Mouse (Mus musculus): ENCODE measurements around the gene Hecw2. TPM values are rescaled to one million over a fixed set of nuclear protein-coding genes. Genes with fewer than 3 reads are reported as not detected.

Gene Hecw2
- total RNA-seq, 2 experiments from 2014 or later, result 12.0 to 14.9 TPM

DNA sequence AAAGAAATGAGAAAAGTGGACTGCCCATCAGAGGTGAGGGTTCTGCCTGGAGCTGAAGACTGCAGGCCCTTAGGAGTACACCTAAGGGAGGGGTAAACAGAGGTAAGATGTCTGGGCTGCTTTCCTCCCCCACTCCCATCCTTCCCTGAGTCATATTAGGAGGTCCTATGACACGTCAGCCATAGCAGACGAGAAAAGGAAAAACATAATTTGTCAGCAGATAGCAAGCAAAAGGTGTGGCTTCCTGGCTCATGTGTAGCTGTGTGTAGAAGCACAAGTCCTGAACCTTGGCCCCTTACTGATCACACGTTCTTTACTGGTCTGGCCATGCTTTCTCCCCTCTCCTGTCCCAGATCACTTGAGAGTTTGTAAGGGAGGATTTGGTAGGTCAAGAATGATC is 397.2 kb downstream of the Hecw2 start:
- no peak for DNase-seq
- intact Hi-C loops (cut with DNase I), result no loop called here

GRCm38 (mm10) chr1:53797074-53797473 is 397.9 kb downstream of the Hecw2 start:
- DNase-seq, result no peak
- intact Hi-C loops (cut with DNase I), result no loop called here

GRCm38 (mm10) chr1:53796271-53796670 is 398.7 kb downstream of the Hecw2 start:
- no peak for DNase-seq
- intact Hi-C loops (cut with DNase I), result no loop called here

- intact Hi-C loops (cut with DNase I), result no loop called here
- no peak for DNase-seq
Observed at GRCm38 (mm10) chr1:53795591-53795990, 399.4 kb downstream of the Hecw2 start.

DNA sequence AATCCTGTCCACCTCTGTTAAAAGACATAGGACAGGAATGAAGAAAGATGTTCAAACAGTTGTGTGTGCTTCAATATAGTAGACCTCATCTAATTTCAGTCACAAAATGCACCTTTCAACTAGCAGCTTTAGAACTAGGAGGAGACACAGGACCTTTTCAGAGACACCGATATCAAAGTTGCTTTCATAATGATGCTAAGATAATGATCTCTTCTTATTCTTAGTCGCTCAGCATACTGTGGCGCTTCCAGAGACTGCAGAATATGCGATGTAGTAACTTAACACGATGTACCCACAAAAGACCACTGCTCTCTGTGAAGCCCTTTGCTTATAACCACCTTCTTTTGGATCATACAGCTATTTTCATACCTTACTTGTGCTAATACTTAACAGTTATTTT is 399.9 kb downstream of the Hecw2 start:
- intact Hi-C loops (cut with DNase I), result no loop called here
- DNase-seq, result no peak

- no peak for DNase-seq
- intact Hi-C loops (cut with DNase I), result no loop called here
Observed at GRCm38 (mm10) chr1:53794279-53794678, 400.7 kb downstream of the Hecw2 start.

DNA sequence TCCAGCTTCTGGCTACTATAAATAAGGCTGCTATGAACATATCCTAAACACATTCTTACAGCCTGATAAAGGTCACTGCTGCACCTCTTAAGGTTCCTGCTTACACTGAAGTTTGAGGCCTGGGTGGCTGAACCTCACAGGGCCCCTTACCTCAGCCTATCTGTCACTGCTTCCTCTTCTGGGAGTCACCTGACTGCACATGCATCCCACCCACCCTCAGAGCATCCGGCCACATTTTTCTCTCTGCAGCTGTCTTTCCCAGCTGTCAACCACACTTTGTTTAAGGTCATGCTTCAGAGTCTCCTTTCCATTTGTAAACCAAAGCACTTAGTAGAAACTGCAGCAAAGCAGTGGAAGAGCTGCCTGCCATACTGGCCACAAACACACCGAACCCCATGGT is 403.6 kb downstream of the Hecw2 start:
- intact Hi-C loops (cut with DNase I), result no loop called here
- DNase-seq, result no peak

DNA sequence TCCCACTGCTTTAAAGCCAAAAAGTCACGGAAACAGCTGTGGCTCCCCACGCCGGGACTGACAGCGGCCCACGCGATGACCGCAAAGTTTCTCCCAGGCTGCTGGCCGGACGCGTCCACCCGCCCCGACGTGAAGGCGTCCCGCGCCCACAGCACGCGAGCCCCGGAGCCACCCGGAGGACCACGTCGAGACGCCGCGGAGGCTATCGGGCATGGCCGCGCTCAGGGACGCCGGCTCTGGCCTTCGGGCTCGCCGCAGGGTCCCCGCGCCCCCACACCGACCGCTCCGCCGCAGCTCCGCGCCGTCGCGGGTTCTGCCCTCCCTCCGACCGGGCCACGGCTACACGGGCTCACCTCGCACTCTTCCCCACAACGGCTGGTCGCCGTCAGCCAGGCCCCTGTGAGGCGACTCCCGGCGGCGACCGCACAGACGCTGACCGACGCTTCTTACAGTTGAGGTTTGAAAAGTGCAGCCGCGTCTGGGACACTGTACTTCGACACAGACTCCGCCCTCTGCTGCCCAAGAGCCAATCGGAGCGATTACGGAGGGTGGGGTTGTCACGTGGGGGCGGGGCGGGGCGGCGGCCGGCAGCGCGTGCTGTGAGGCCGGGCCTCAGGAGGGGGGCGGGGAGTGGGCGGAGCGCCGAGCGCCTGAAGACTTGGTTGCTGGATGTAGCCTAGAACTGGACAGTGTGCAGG is 410.1 kb downstream of the Hecw2 start, which contains the start of gene Stk17b:
TSS of gene Stk17b (minus strand) at position 504 of the 698 bp plus-strand sequence.
- intact Hi-C loops (cut with DNase I), result no loop called here
- DNase-seq, result peak; percentile 94

- intact Hi-C loops (cut with DNase I), result no loop called here
- no peak for DNase-seq
Observed at GRCm38 (mm10) chr1:53784291-53784720, 410.7 kb downstream of the Hecw2 start.

GRCm38 (mm10) chr1:53782956-53783355 is 412.0 kb downstream of the Hecw2 start:
- no peak for DNase-seq
- intact Hi-C loops (cut with DNase I), result no loop called here

DNA sequence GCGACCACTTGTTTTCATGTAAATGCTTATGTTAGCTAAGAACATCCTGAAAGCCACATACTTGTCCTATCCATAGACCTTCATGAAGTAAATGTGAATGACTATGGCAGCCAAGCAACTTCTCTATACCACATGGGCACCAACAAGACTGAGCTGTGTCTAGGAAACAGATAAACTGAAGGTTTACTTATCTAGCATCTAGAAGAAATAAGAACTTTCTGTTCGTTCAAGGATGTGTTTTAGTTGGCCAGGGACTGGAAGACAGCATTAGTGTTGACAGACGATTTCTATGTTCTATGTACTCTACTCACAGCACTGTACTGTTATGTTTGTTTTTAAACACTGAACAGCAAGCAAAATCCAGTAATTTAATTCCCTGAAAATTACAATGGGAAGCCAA is 412.9 kb downstream of the Hecw2 start:
- no peak for DNase-seq
- intact Hi-C loops (cut with DNase I), result no loop called here

GRCm38 (mm10) chr1:53781311-53781710 is 413.7 kb downstream of the Hecw2 start:
- DNase-seq, result no peak
- intact Hi-C loops (cut with DNase I), result no loop called here

- intact Hi-C loops (cut with DNase I), result no loop called here
- no peak for DNase-seq
Observed at GRCm38 (mm10) chr1:53776176-53776905, 418.6 kb downstream of the Hecw2 start.

DNA sequence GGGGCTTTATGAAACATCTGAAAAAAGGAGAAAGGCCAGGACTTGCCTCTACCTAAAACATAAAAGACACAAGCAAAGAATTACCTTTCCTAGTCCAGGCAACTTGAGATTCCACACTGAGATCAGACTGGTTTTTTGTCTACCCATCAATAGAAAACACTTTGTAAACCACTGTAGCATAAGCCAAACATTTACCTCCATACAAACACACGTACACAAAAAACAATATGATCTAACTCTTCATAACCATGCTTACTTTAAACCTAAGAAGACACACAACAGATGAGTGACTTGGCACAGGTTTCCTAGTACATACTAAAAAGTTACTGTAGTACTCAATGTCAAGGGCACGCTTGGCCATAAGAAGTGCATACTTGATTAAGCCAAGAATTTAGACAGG is 419.4 kb downstream of the Hecw2 start:
- intact Hi-C loops (cut with DNase I), result no loop called here
- DNase-seq, result no peak

- DNase-seq, result no peak
- intact Hi-C loops (cut with DNase I), result no loop called here
Observed at GRCm38 (mm10) chr1:53775036-53775435, 419.9 kb downstream of the Hecw2 start.

DNA sequence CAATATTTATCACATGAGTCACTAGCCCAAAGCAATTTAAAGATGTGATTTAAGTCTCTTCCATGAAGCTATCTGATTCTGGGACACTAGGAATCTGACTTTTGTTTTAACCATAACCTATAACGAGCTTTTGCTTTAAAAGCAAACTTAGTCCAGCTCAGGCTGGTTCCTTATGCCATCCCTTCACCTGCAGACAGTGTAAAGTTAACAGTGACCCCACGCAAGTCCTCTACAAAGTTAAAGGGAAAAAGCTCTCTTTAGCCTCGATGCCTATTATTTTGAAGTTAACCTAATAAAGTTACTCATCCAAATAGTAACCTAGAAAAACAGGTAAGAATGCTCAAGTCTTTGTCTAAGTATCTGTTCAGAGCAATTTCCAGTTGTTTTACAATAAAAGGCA is 420.4 kb downstream of the Hecw2 start:
- intact Hi-C loops (cut with DNase I), result no loop called here
- no peak for DNase-seq

DNA sequence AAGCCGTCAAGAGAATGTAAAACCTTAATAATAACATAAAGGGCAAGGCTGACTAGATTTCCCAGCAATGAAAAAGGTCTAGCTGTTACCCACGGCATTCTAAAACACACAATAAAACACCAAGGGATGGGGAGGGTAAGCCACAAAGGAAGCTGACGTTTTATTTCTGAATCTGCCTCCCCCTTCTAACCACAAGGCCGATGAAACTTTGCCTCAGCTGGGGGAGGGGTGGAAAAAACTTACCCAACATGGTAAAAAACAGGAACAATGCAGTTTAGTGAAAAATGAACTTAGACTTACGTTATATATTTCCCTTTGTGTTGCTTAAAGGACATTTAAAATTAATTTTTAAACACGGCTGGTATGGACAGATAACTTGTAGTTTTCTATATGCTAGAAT is 421.0 kb downstream of the Hecw2 start:
- intact Hi-C loops (cut with DNase I), result no loop called here
- DNase-seq, result peak; percentile 18 to 23

- no peak for DNase-seq
- intact Hi-C loops (cut with DNase I), result no loop called here
Observed at GRCm38 (mm10) chr1:53772967-53773366, 422.0 kb downstream of the Hecw2 start.

GRCm38 (mm10) chr1:53771476-53771875 is 423.5 kb downstream of the Hecw2 start:
- DNase-seq, result no peak
- intact Hi-C loops (cut with DNase I), result no loop called here

DNA sequence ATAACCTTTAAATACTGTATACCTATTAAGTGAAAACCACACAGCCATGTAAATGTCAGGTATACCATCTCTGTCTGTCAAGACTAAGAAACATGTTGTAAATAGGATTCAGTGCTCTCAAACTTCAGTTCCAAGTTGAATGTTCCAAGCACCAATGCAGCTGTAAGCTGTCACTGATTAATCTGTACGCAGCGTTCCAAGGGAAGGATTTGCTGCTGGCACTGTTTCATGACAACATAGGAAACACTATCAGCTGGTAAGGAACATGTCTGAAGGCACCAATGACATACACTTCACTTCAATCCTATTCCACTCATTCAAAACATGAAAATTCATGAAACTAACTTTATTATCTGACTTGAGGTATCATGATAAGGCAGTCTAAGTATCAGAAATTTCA is 428.9 kb downstream of the Hecw2 start:
- intact Hi-C loops (cut with DNase I), result no loop called here

DNA sequence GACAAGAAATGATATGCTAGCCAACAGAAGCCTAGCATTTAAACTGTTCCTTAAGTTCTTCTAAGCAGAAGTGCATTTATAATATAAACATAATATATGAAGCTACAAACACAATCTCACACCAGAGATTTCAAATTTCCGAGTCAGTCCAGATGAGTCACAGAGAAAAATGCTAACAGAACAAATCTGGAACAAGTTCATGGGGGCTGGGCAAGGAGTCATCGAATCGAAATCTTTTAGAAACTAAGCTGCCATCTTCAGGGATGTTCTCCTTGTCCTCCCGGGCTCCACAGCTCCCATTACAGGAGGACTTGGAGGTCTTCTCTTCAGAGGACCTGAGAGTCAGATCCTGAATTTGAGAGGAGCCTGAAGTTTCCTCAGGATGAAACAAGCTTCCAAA is 437.7 kb downstream of the Hecw2 start:
- DNase-seq, result no peak
- intact Hi-C loops (cut with DNase I), result no loop called here

More for the DNA sequence above, 428.9 kb downstream of the Hecw2 start:
- DNase-seq, result no peak

Measured in heart, postnatal 14 days (tissue).